Mouse (Mus musculus) kidney, postnatal 14 days (tissue): ENCODE results near the gene Slco1a5.
"Not testable (repeated sequence)": the region's sequence is repeated elsewhere in the genome, so short reads cannot be mapped to it uniquely, and the experiment has no call there.

Experiments used
- DNase-seq: peaks from one replicate; pipeline ENCODE4 v3.0.0; 2022; ENCODE audit warnings: mixed read lengths

The Slco1a5 gene

GRCm38 (mm10) chr6:142322881-142323280, at the start of gene Slco1a5:
Gene Slco1a5, minus strand, starts transcription at chr6:142322981.
- no peak for DNase-seq

- no peak for DNase-seq
Measured at GRCm38 (mm10) chr6:142369568-142369967, 46.8 kb upstream of the Slco1a5 start.

- no peak for DNase-seq
Measured at GRCm38 (mm10) chr6:142367565-142367964, 44.8 kb upstream of the Slco1a5 start.

- DNase-seq, result no peak
Measured at GRCm38 (mm10) chr6:142366473-142367018, 43.8 kb upstream of the Slco1a5 start.

GRCm38 (mm10) chr6:142365742-142366472, 43.1 kb upstream of the Slco1a5 start:
- no peak for DNase-seq

GRCm38 (mm10) chr6:142363019-142363576, 40.3 kb upstream of the Slco1a5 start:
- DNase-seq, result no peak

GRCm38 (mm10) chr6:142362036-142362435, 39.3 kb upstream of the Slco1a5 start:
- DNase-seq, result no peak

- DNase-seq, result no peak
Measured at GRCm38 (mm10) chr6:142357106-142357505, 34.3 kb upstream of the Slco1a5 start.

- DNase-seq, result not testable (repeated sequence)
Measured at GRCm38 (mm10) chr6:142352099-142352498, 29.3 kb upstream of the Slco1a5 start.

- peak; percentile 49 for DNase-seq
Measured at GRCm38 (mm10) chr6:142347431-142348385, 24.9 kb upstream of the Slco1a5 start.

- DNase-seq, result no peak
Measured at GRCm38 (mm10) chr6:142346181-142347110, 23.7 kb upstream of the Slco1a5 start.

GRCm38 (mm10) chr6:142345440-142346038, 22.8 kb upstream of the Slco1a5 start, which contains the start of gene Pyroxd1:
Gene Pyroxd1, plus strand, starts transcription at chr6:142345654.
- DNase-seq, result peak; percentile 91

GRCm38 (mm10) chr6:142343561-142343960, 20.8 kb upstream of the Slco1a5 start:
- DNase-seq, result peak; percentile 48

GRCm38 (mm10) chr6:142339576-142339975, 16.8 kb upstream of the Slco1a5 start:
- DNase-seq, result no peak

- DNase-seq, result no peak
Measured at GRCm38 (mm10) chr6:142338961-142339360, 16.2 kb upstream of the Slco1a5 start.

GRCm38 (mm10) chr6:142329201-142329600, 6.4 kb upstream of the Slco1a5 start:
- no peak for DNase-seq

GRCm38 (mm10) chr6:142326598-142326997, 3.8 kb upstream of the Slco1a5 start:
- DNase-seq, result no peak

GRCm38 (mm10) chr6:142317106-142317505, 5.7 kb downstream of the Slco1a5 start:
- DNase-seq, result no peak

GRCm38 (mm10) chr6:142314285-142314684, 8.5 kb downstream of the Slco1a5 start:
- DNase-seq, result no peak

- no peak for DNase-seq
Measured at GRCm38 (mm10) chr6:142305076-142305475, 17.7 kb downstream of the Slco1a5 start.

- no peak for DNase-seq
Measured at GRCm38 (mm10) chr6:142298098-142298497, 24.7 kb downstream of the Slco1a5 start, which contains the start of gene Iapp. Gene Iapp, plus strand, starts transcription at chr6:142298423.
